17 mouse cellular contexts compared by ENCODE assay signal in the genomic region with DNA sequence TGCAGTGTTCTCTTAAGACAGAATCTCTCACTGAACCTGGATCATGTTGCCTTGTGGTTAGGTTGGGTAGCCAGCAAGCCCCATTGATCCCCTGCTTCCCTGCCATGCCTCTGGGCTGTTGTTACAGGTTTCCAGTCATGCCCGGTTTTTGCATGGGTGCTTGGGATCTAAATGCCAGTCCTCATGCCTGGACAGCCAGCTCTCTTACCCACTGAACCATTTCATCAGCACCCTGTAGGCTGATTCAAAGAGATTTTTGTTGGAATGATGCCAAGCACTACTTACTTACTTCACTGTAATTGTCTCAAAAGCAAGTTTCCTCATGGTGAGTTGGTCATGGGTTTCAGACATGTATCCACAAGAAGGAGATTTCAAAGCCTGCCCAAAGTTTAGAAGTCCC.
DNase-seq lines count a peak whose midpoint lies in the region; ATAC-seq and TF ChIP-seq lines count a peak whose summit lies in the region.
"Had no signal": no experiment of that assay in that cellular context is flagged by ENCODE, and none has a peak within 500 bp of the region (broad histone marks: within the 10 kb centered on the region; RNA-seq: fewer than 3 reads in every experiment).

No protein-coding gene starts in this region.

- DNase-seq in hindbrain, embryonic 10.5 days (ENCODE audit: low spot score) = no peak
- DNase-seq in 3134 (ENCODE audit: extremely low read depth, insufficient read length, low spot score) = peak; percentile 7
- DNase-seq in kidney, postnatal 0 days (ENCODE audit: low spot score) = peak; percentile 62
- DNase-seq in right cerebral cortex, postnatal 36 days (ENCODE audit: low spot score in 2 of 2) = no peak
- DNase-seq in heart, adult 11 months = no peak
- DNase-seq: adrenal gland, postnatal 36 days; cerebellum, adult 9-10 months; gastrocnemius, adult 2 months; liver, postnatal 0 days; right cerebral cortex, postnatal 25 days had no signal

- H3K4me1 ChIP-seq in hindbrain, embryonic 16.5 days (ENCODE audit: control insufficient read depth, insufficient read depth, low read depth, low read length) = no peaks in the 10 kb centered on the region
- no peaks in the 10 kb centered on the region for H3K4me1 ChIP-seq in hindbrain, embryonic 10.5 days (replicated peaks)
- 0 out of 2 replicates have a peak, but pooled peaks cover 3% of the 10 kb centered on the region for H3K4me1 ChIP-seq in embryonic facial prominence, embryonic 15.5 days
- H3K4me1 ChIP-seq in kidney, postnatal 0 days (replicated peaks; ENCODE audit: insufficient read depth, low read length) = 0 out of 2 replicates have a peak, but pooled peaks cover 4% of the 10 kb centered on the region
- H3K4me1 ChIP-seq: heart, embryonic 15.5 days; neural tube, embryonic 15.5 days had no signal

- no peak for TF ChIP-seq CTCF in kidney, postnatal 0 days (IDR thresholded peaks at IDR 0.05; ENCODE audit: low read depth)

- no peaks in the 10 kb centered on the region for H3K9me3 ChIP-seq in hindbrain, embryonic 16.5 days (ENCODE audit: control insufficient read depth, low read length)
- H3K9me3 ChIP-seq in hindbrain, embryonic 10.5 days = no peaks in the 10 kb centered on the region
- H3K9me3 ChIP-seq in embryonic facial prominence, embryonic 15.5 days (replicated peaks) = no peaks in the 10 kb centered on the region
- no peaks in the 10 kb centered on the region for H3K9me3 ChIP-seq in kidney, postnatal 0 days (replicated peaks; ENCODE audit: low read length)
- H3K9me3 ChIP-seq: heart, embryonic 15.5 days; neural tube, embryonic 15.5 days had no signal

- H3K27ac ChIP-seq in hindbrain, embryonic 16.5 days (ENCODE audit: low read depth, low read length) = no peak overlapping the region
- no peak overlapping the region for H3K27ac ChIP-seq in hindbrain, embryonic 10.5 days
- peak overlapping the region; percentile 34; the same call in 1 of the 2 replicates for H3K27ac ChIP-seq in embryonic facial prominence, embryonic 15.5 days (replicated peaks)
- H3K27ac ChIP-seq in kidney, postnatal 0 days = peak overlapping the region; percentile 43
- H3K27ac ChIP-seq: gastrocnemius, adult 2 months; heart, embryonic 15.5 days; neural tube, embryonic 15.5 days had no signal

- H3K4me2 ChIP-seq in hindbrain, embryonic 16.5 days (ENCODE audit: low read length) = no peak overlapping the region
- H3K4me2 ChIP-seq in embryonic facial prominence, embryonic 15.5 days (replicated peaks) = no peak overlapping the region
- H3K4me2 ChIP-seq in kidney, postnatal 0 days (ENCODE audit: low read length) = no peak overlapping the region
- H3K4me2 ChIP-seq: heart, embryonic 15.5 days; midbrain, embryonic 11.5 days; neural tube, embryonic 15.5 days had no signal

- H3K4me3 ChIP-seq in hindbrain, embryonic 16.5 days (ENCODE audit: low read length) = no peak overlapping the region
- H3K4me3 ChIP-seq in hindbrain, embryonic 10.5 days = no peak overlapping the region
- H3K4me3 ChIP-seq in embryonic facial prominence, embryonic 15.5 days (replicated peaks) = no peak overlapping the region
- H3K4me3 ChIP-seq in kidney, postnatal 0 days (replicated peaks; ENCODE audit: low read depth, low read length) = no peak overlapping the region
- H3K4me3 ChIP-seq: gastrocnemius, adult 2 months; heart, embryonic 15.5 days; neural tube, embryonic 15.5 days had no signal

- no peaks in the 10 kb centered on the region for H3K36me3 ChIP-seq in hindbrain, embryonic 16.5 days (ENCODE audit: control insufficient read depth, insufficient read depth, low read length)
- no peaks in the 10 kb centered on the region for H3K36me3 ChIP-seq in hindbrain, embryonic 10.5 days
- H3K36me3 ChIP-seq in embryonic facial prominence, embryonic 15.5 days = no peaks in the 10 kb centered on the region
- no peaks in the 10 kb centered on the region for H3K36me3 ChIP-seq in kidney, postnatal 0 days (ENCODE audit: insufficient read depth, low read length)
- H3K36me3 ChIP-seq: heart, embryonic 15.5 days; neural tube, embryonic 15.5 days had no signal

- H3K27me3 ChIP-seq in hindbrain, embryonic 16.5 days (replicated peaks; ENCODE audit: control insufficient read depth, insufficient read depth, low read length) = no peaks in the 10 kb centered on the region
- H3K27me3 ChIP-seq in hindbrain, embryonic 10.5 days (ENCODE audit: insufficient read depth, poor library complexity, severe bottlenecking) = no peaks in the 10 kb centered on the region
- no peaks in the 10 kb centered on the region for H3K27me3 ChIP-seq in embryonic facial prominence, embryonic 15.5 days
- no peaks in the 10 kb centered on the region for H3K27me3 ChIP-seq in kidney, postnatal 0 days (ENCODE audit: insufficient read depth, low read length)
- H3K27me3 ChIP-seq: heart, embryonic 15.5 days; neural tube, embryonic 15.5 days had no signal

- ATAC-seq in hindbrain, embryonic 16.5 days = 0 out of 2 replicates have a peak, but pooled peaks have one; percentile 30
- peak; percentile 57 for ATAC-seq in embryonic facial prominence, embryonic 15.5 days (ENCODE audit: insufficient number of reproducible peaks, low FRiP score, low TSS enrichment, low read depth)
- ATAC-seq in kidney, postnatal 0 days (replicated peaks; ENCODE audit: low FRiP score, low read depth) = peak; percentile 93
- no peak for ATAC-seq in monocyte, adult 5-6 weeks (replicated peaks; ENCODE audit: insufficient number of reproducible peaks, low FRiP score, low TSS enrichment, poor library complexity, severe bottlenecking)
- ATAC-seq: CD4-positive, CD25-positive, alpha-beta regulatory T cell, adult 4 months; liver, postnatal 0 days had no signal

- H3K9ac ChIP-seq in hindbrain, embryonic 16.5 days (ENCODE audit: low read depth, low read length) = no peak overlapping the region
- no peak overlapping the region for H3K9ac ChIP-seq in embryonic facial prominence, embryonic 15.5 days
- no peak overlapping the region for H3K9ac ChIP-seq in kidney, postnatal 0 days (ENCODE audit: low read depth, low read length)
- H3K9ac ChIP-seq: heart, embryonic 15.5 days; liver, postnatal 0 days; neural tube, embryonic 15.5 days had no signal

- WGBS in hindbrain, embryonic 16.5 days = 63% methylated on average over 1 of the region's 1 CpGs
- 79% methylated on average over 1 of the region's 1 CpGs for WGBS in hindbrain, embryonic 10.5 days
- 29% methylated on average over 1 of the region's 1 CpGs for WGBS in embryonic facial prominence, embryonic 15.5 days
- 50% methylated on average over 1 of the region's 1 CpGs for WGBS in kidney, postnatal 0 days

Comparison
In these comparisons a context has a peak if more than half of its experiments do, and no peak if none do; other contexts are left out.
1. H3K27ac ChIP-seq: peak in embryonic facial prominence, embryonic 15.5 days (single experiment) and kidney, postnatal 0 days (single experiment); none in hindbrain, embryonic 16.5 days (single experiment) and hindbrain, embryonic 10.5 days (single experiment).
2. DNase-seq: peak in 3134 (single experiment) and kidney, postnatal 0 days (single experiment); none in hindbrain, embryonic 10.5 days (single experiment), right cerebral cortex, postnatal 36 days (0 of 2) and heart, adult 11 months (single experiment).